ENCODE assay signal across 8 mouse cellular contexts in genomic region chr10:60827901-60828670, GRCm38 (mm10). TPM values are rescaled to one million over a fixed set of nuclear protein-coding genes. Genes with fewer than 3 reads are reported as not detected.
DNase-seq lines count a peak whose midpoint lies in the region; ATAC-seq and TF ChIP-seq lines count a peak whose summit lies in the region.

No protein-coding gene starts in this region.

- no peak for ATAC-seq in midbrain, postnatal 0 days (ENCODE audit: low FRiP score)
- ATAC-seq in intestine, embryonic 14.5 days (replicated peaks; ENCODE audit: low FRiP score, low TSS enrichment, low read depth): no peak
- ATAC-seq in stomach, postnatal 0 days (ENCODE audit: low FRiP score, low TSS enrichment): no peak

- no peak for TF ChIP-seq CTCF in gastrocnemius, adult 2 months (IDR thresholded peaks at IDR 0.05)
- no peak for TF ChIP-seq CTCF in midbrain, postnatal 0 days (IDR thresholded peaks at IDR 0.05)
- no peak for TF ChIP-seq CTCF in stomach, postnatal 0 days (IDR thresholded peaks at IDR 0.05; ENCODE audit: low read depth)

- H3K4me2 ChIP-seq in midbrain, postnatal 0 days (ENCODE audit: low read depth, low read length, poor library complexity, severe bottlenecking): no peak overlapping the region
- H3K4me2 ChIP-seq in intestine, embryonic 14.5 days (ENCODE audit: low read length): no peak overlapping the region
- 0 out of 2 replicates have a peak overlapping the region, but pooled peaks have one; percentile 8 for H3K4me2 ChIP-seq in stomach, postnatal 0 days (replicated peaks; ENCODE audit: low read depth)

- H3K27me3 ChIP-seq in midbrain, embryonic 10.5 days (ENCODE audit: low read depth, poor library complexity, severe bottlenecking): peaks cover 99% of the 10 kb centered on the region
- peaks cover 58% of the 10 kb centered on the region for H3K27me3 ChIP-seq in midbrain, postnatal 0 days (ENCODE audit: insufficient read depth, low read length)
- H3K27me3 ChIP-seq in intestine, embryonic 14.5 days (replicated peaks; ENCODE audit: control insufficient read depth, insufficient read depth, low read length): peaks cover 27% of the 10 kb centered on the region
- no peaks in the 10 kb centered on the region for H3K27me3 ChIP-seq in stomach, postnatal 0 days (ENCODE audit: control insufficient read depth, insufficient read depth, low read length)

- 47% methylated on average over 17 of the region's 17 CpGs for WGBS in midbrain, embryonic 10.5 days
- 52% methylated on average over 17 of the region's 17 CpGs for WGBS in midbrain, postnatal 0 days
- WGBS in intestine, embryonic 14.5 days: 47% methylated on average over 17 of the region's 17 CpGs
- 66% methylated on average over 17 of the region's 17 CpGs for WGBS in stomach, postnatal 0 days

- H3K27ac ChIP-seq in gastrocnemius, adult 2 months: no peak overlapping the region
- H3K27ac ChIP-seq in midbrain, embryonic 10.5 days (replicated peaks): no peak overlapping the region
- no peak overlapping the region for H3K27ac ChIP-seq in midbrain, postnatal 0 days (ENCODE audit: low read depth, low read length)
- H3K27ac ChIP-seq in intestine, embryonic 14.5 days (ENCODE audit: low read depth): no peak overlapping the region
- no peak overlapping the region for H3K27ac ChIP-seq in stomach, postnatal 0 days (replicated peaks)

- peaks cover 66% of the 10 kb centered on the region for H3K4me1 ChIP-seq in midbrain, embryonic 10.5 days
- peaks cover 13% of the 10 kb centered on the region; the same call in 1 of the 2 replicates for H3K4me1 ChIP-seq in midbrain, postnatal 0 days (ENCODE audit: insufficient read depth, low read length)
- H3K4me1 ChIP-seq in intestine, embryonic 14.5 days (replicated peaks; ENCODE audit: control insufficient read depth, insufficient read depth, low read length): peaks cover 42% of the 10 kb centered on the region
- peaks cover 6% of the 10 kb centered on the region for H3K4me1 ChIP-seq in stomach, postnatal 0 days (replicated peaks; ENCODE audit: control insufficient read depth, insufficient read depth)

- no peaks in the 10 kb centered on the region for H3K9me3 ChIP-seq in midbrain, embryonic 10.5 days (replicated peaks)
- H3K9me3 ChIP-seq in midbrain, postnatal 0 days (ENCODE audit: low read length): no peaks in the 10 kb centered on the region
- no peaks in the 10 kb centered on the region for H3K9me3 ChIP-seq in intestine, embryonic 14.5 days (ENCODE audit: control insufficient read depth, low read length)
- no peaks in the 10 kb centered on the region for H3K9me3 ChIP-seq in stomach, postnatal 0 days (ENCODE audit: control insufficient read depth, low read length)

- H3K36me3 ChIP-seq in midbrain, embryonic 10.5 days: no peaks in the 10 kb centered on the region
- no peaks in the 10 kb centered on the region for H3K36me3 ChIP-seq in midbrain, postnatal 0 days (ENCODE audit: insufficient read depth, low read length)
- H3K36me3 ChIP-seq in intestine, embryonic 14.5 days (ENCODE audit: control insufficient read depth, insufficient read depth, low read length): no peaks in the 10 kb centered on the region
- H3K36me3 ChIP-seq in stomach, postnatal 0 days (ENCODE audit: control insufficient read depth, insufficient read depth, low read length): no peaks in the 10 kb centered on the region

- intact Hi-C loops in gastrocnemius, adult 2 months (cut with DNase I): no loop called here

- peak overlapping the region; percentile 0 for H3K4me3 ChIP-seq in gastrocnemius, adult 2 months
- peak overlapping the region; percentile 57; the same call in 1 of the 2 replicates for H3K4me3 ChIP-seq in midbrain, embryonic 10.5 days
- no peak overlapping the region for H3K4me3 ChIP-seq in midbrain, postnatal 0 days (ENCODE audit: low read depth, low read length)
- 0 out of 2 replicates have a peak overlapping the region, but pooled peaks have one; percentile 0 for H3K4me3 ChIP-seq in intestine, embryonic 14.5 days (ENCODE audit: low read depth, low read length)
- H3K4me3 ChIP-seq in stomach, postnatal 0 days (ENCODE audit: low read depth, low read length): 0 out of 2 replicates have a peak overlapping the region, but pooled peaks have one; percentile 1

- peak; percentile 12 for DNase-seq in gastrocnemius, adult 2 months
- DNase-seq in gastrocnemius, adult 18-20 months (ENCODE audit: low spot score): no peak
- no peak for DNase-seq in midbrain, embryonic 10.5 days (ENCODE audit: low spot score)
- DNase-seq in midbrain, postnatal 0 days (ENCODE audit: low spot score): no peak
- DNase-seq in intestine, embryonic 14.5 days (ENCODE audit: low spot score): no peak
- DNase-seq in stomach, postnatal 0 days (ENCODE audit: low spot score): no peak
- DNase-seq in urinary bladder, postnatal 25 days (ENCODE audit: low spot score): no peak
- no peak for DNase-seq in gastrocnemius, adult 8-10 months (ENCODE audit: low spot score in 2 of 2)

- no peak for TF ChIP-seq EP300 in stomach, postnatal 0 days (optimal IDR thresholded peaks at IDR 0.05)

- H3K9ac ChIP-seq in midbrain, postnatal 0 days (replicated peaks; ENCODE audit: low read length, poor library complexity, severe bottlenecking): no peak overlapping the region
- no peak overlapping the region for H3K9ac ChIP-seq in intestine, embryonic 14.5 days (ENCODE audit: low read length)
- no peak overlapping the region for H3K9ac ChIP-seq in stomach, postnatal 0 days (ENCODE audit: low read length)

RNA-seq across cellular contexts. Expression of gene Unc5b, which starts 3.3 kb away (rescaled TPM):
- total RNA-seq in gastrocnemius, adult 2 months (2021): 1 to 10 TPM; 1.4 to 2.9 TPM
- 1 to 10 TPM; 1.3 to 3.3 TPM for total RNA-seq in gastrocnemius, adult 18-20 months (2021)
- 2.7 and 3.2 TPM in 2 replicates for polyA plus RNA-seq in midbrain, embryonic 10.5 days (2016; fragmentation: Nextera tagmentation; extraction: Ambion mirVana)
- 13.5 and 17.1 TPM in 2 replicates for total RNA-seq in midbrain, postnatal 0 days (2014; rRNA removed)
- polyA plus RNA-seq in midbrain, postnatal 0 days (2015; fragmentation: Nextera tagmentation; extraction: Ambion mirVana): 1.1 and 1.3 TPM in 2 replicates
- polyA plus RNA-seq in intestine, embryonic 14.5 days (2014; fragmentation: Nextera tagmentation; extraction: Ambion mirVana): 5.0 and 5.2 TPM in 2 replicates
- polyA plus RNA-seq in stomach, postnatal 0 days (2015; fragmentation: Nextera tagmentation; extraction: Ambion mirVana): 3.8 and 4.1 TPM in 2 replicates
- total RNA-seq in gastrocnemius, adult 8-10 months (2022): 1 to 10 TPM; 1.1 to 2.4 (median 1.8) TPM
